Mouse (Mus musculus) intestine, embryonic 16.5 days (tissue): ENCODE results near the gene Mast3. TPM values are rescaled to one million over a fixed set of nuclear protein-coding genes. Genes with fewer than 3 reads are reported as not detected.
A peak's percentile ranks its signal among the peaks of the same experiment; 100 is the strongest.

ENCODE experiments used
- ATAC-seq: fragments of 200-750 bp; cut with Nextera tagmentation; 2 replicates; pipeline ENCODE4 v1.8.0; 2017; ENCODE audit warnings: moderate TSS enrichment, moderate library complexity
- H3K27ac ChIP-seq: fragments of 300-500 bp; sonication (generic); 2 replicates; pipeline ENCODE4 v1.5.1; 2014; ENCODE audit warnings: mild to moderate bottlenecking, low read length
- H3K27me3 ChIP-seq: fragments of 300-500 bp; sonication (generic); replicated peaks from 2 replicates; pipeline ENCODE4 v1.6.1; 2014; ENCODE audit warnings: low read length, control low read depth, mixed read lengths; ENCODE audit not compliant: control insufficient read depth, insufficient read depth
- H3K36me3 ChIP-seq: fragments of 300-500 bp; sonication (generic); 2 replicates; pipeline ENCODE4 v1.6.1; 2014; ENCODE audit warnings: low read length, control low read depth; ENCODE audit not compliant: control insufficient read depth, insufficient read depth
- H3K4me1 ChIP-seq: fragments of 300-500 bp; sonication (generic); 2 replicates; pipeline ENCODE4 v1.6.1; 2014; ENCODE audit warnings: low read length, control low read depth, mixed read lengths; ENCODE audit not compliant: control insufficient read depth, insufficient read depth
- H3K4me2 ChIP-seq: fragments of 300-500 bp; sonication (generic); 2 replicates; pipeline ENCODE4 v1.6.1; 2014; ENCODE audit warnings: low read depth, low read length, control low read depth
- H3K4me3 ChIP-seq: fragments of 300-500 bp; sonication (generic); 2 replicates; pipeline ENCODE4 v1.5.1; 2014; ENCODE audit warnings: mild to moderate bottlenecking, low read length
- H3K9ac ChIP-seq: fragments of 300-500 bp; sonication (generic); 2 replicates; pipeline ENCODE4 v1.6.1; 2014; ENCODE audit warnings: low read depth, low read length
- H3K9me3 ChIP-seq: fragments of 300-500 bp; sonication (generic); 2 replicates; pipeline ENCODE4 v1.6.1; 2016; ENCODE audit warnings: low read length, control low read depth; ENCODE audit not compliant: control insufficient read depth
- WGBS: fragments of 180-500 bp; shearing (Covaris S2); extraction: QIAGEN DNeasy Blood & Tissue Kit; methylation state at CpG from one replicate; pipeline ENCODE4 v1.1.7; 2014; 5-methylcytosine and 5-hydroxymethylcytosine counted together
- microRNA-seq: library from miRNA; unstranded; fragments of <30 nt; microRNA quantifications from one replicate; pipeline ENCODE4, GENCODE M21; 2016
- polyA plus RNA-seq: library from polyadenylated mRNA; unstranded; fragments of >200 nt; fragmentation: Nextera tagmentation; extraction: Ambion mirVana; gene quantifications from 2 replicates; pipeline ENCODE4 v1.2.1, GENCODE M21; 2015

The Mast3 gene
- polyA plus RNA-seq, 1 experiment from 2014 or later: 12.9 TPM

DNA sequence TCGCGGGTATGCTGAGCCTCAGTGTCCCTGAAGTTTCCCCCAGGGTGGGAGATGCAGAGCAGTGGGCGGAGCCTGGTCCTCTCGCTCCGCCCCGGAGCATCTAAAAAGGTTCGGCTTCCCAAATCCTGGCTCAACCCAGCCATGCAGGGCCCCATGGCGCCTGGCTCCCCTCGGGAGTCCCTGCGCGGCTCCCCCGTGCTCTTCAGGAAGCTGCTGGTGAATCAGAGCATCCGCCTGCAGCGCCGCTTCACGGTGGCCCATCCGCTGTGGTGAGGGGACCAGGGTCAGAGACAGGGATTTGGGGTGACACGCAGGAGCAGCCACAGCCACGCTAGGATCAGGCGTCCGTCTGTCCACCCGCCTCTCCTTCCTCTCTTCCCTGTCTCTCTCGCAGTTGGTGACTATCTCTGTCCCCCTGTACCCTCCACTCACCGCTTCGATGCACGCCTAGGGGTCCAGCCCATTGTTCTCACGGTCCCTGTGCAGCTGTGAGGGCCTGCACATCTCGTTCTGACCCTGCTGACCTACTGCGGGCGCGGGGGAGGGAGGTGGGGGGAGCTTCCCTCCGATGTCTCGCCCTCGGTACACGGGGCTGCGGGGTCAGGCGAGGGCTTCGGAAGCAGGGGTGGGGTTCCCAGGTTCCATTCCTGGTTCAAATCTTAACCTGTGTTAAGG, 61.7 kb downstream of the Mast3 start:
- H3K27ac ChIP-seq: no peak overlapping the region
- 6% methylated on average over 38 of the region's 38 CpGs for WGBS
- H3K4me3 ChIP-seq: peak overlapping the region; percentile 37; the same call in 1 of the 2 replicates
- no peaks in the 10 kb centered on the region for H3K9me3 ChIP-seq
- peak overlapping the region; percentile 15; the same call in 1 of the 2 replicates for H3K4me2 ChIP-seq
- peak; percentile 17; the same call in 1 of the 2 replicates for ATAC-seq
- H3K4me1 ChIP-seq: peaks cover 13% of the 10 kb centered on the region
- peaks cover 52% of the 10 kb centered on the region for H3K27me3 ChIP-seq
- H3K36me3 ChIP-seq: no peaks in the 10 kb centered on the region
- H3K9ac ChIP-seq: peak overlapping the region; percentile 44; the same call in 1 of the 2 replicates

DNA sequence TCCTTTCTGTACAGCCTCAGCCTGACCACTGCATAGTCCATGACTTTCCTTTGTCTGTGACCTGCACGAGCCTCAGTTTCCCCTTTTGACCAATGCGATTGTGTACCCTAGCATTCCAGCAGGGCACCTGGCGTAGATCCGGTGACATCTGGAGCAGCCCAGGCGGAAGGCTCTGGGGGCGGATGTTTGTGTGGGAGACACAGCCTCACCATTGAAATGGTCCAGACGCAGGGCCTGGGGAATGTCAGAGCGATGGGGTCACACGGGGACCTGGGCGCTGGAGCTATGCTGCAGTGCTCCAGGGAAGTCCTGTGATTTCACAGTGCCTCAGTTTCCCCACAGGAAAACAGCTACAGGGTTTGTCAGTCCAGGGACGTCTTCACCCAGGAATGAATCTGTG, 62.7 kb downstream of the Mast3 start:
- Histone ChIP-seq H3K27me3 (peaks cover 51% of the 10 kb centered on the region), H3K9ac (no peak overlapping the region), H3K27ac (no peak overlapping the region), H3K4me2 (no peak overlapping the region), H3K4me3 (no peak overlapping the region), H3K4me1 (peaks cover 13% of the 10 kb centered on the region), H3K36me3 (no peaks in the 10 kb centered on the region), H3K9me3 (no peaks in the 10 kb centered on the region)
- WGBS: 45% methylated on average over 11 of the region's 11 CpGs
- ATAC-seq: no peak

DNA sequence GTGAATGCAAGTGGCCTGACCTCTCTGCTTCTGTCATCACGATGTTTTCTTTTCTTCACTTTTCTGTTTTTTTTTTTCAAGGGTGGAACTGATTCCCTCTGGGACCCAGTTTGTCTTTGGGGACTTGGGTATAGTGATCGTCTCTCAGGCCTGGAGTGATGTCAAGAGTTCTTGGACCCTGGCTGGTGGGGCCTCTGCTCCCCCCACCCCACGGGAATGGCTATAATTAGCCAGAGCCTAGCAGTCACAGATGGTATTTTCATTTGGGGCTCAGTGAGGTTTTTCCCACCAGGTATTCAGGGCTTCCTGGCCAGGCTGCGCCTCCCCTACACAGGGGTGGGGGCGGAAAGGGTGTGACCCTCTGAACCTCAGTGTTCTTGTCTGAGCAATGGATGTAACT, 63.2 kb downstream of the Mast3 start:
- H3K27me3 ChIP-seq: peaks cover 46% of the 10 kb centered on the region
- H3K9me3 ChIP-seq: no peaks in the 10 kb centered on the region
- peaks cover 13% of the 10 kb centered on the region for H3K4me1 ChIP-seq
- H3K4me2 ChIP-seq: no peak overlapping the region
- no peaks in the 10 kb centered on the region for H3K36me3 ChIP-seq
- no peak overlapping the region for H3K9ac ChIP-seq
- 63% methylated on average over 5 of the region's 5 CpGs for WGBS
- H3K27ac ChIP-seq: no peak overlapping the region
- no peak overlapping the region for H3K4me3 ChIP-seq
- no peak for ATAC-seq

DNA sequence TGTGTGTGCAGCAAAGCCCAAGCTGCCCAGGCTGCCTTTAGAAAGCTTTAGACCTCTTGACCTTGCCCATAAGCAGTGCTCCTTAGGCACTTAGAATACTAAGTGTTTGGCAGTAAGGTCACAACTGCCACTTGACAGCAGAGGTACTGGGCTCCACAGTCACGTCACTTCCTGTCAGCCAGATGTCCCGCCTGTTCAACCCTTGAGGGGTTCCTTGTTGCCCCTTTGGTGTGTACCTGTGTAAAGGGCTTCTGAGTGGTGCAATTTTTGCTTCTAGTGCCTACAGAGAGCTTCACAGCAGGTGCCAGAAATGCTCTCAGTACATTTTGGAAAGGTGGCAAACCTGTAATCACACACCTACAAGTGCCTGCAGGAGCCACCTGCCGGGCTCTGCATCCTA, 66.6 kb downstream of the Mast3 start:
- Histone ChIP-seq H3K9me3 (no peaks in the 10 kb centered on the region), H3K27me3 (peaks cover 14% of the 10 kb centered on the region), H3K27ac (no peak overlapping the region), H3K36me3 (no peaks in the 10 kb centered on the region), H3K4me1 (peaks cover under 1% of the 10 kb centered on the region; the same call in 1 of the 2 replicates), H3K4me2 (no peak overlapping the region), H3K4me3 (no peak overlapping the region), H3K9ac (no peak overlapping the region)
- no peak for ATAC-seq
- WGBS: 71% methylated on average over 3 of the region's 3 CpGs

DNA sequence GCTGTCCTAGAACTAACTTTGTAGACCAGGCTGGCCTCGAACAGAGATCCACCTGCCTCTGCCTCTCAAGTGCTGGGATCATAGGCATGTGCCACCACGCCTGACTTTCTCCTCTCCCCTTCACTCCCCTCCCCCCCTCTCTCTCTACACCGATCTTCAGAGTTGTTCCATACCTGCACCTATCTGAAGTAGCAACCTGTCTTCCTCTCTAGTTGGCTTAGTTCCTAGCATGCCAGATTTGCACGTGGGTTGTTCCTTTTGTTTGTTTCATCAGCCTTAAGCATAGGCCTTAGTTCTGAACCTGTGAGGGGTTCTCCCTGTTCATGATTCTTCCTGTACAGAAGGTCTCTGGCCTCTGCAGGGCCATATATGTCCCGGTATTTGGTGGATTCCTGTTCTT, 67.1 kb downstream of the Mast3 start:
- Histone ChIP-seq H3K27me3 (peaks cover 9% of the 10 kb centered on the region), H3K9me3 (no peaks in the 10 kb centered on the region), H3K4me2 (no peak overlapping the region), H3K36me3 (no peaks in the 10 kb centered on the region), H3K9ac (no peak overlapping the region), H3K27ac (no peak overlapping the region), H3K4me3 (no peak overlapping the region), H3K4me1 (no peaks in the 10 kb centered on the region)
- no peak for ATAC-seq
- 72% methylated on average over 5 of the region's 5 CpGs for WGBS

DNA sequence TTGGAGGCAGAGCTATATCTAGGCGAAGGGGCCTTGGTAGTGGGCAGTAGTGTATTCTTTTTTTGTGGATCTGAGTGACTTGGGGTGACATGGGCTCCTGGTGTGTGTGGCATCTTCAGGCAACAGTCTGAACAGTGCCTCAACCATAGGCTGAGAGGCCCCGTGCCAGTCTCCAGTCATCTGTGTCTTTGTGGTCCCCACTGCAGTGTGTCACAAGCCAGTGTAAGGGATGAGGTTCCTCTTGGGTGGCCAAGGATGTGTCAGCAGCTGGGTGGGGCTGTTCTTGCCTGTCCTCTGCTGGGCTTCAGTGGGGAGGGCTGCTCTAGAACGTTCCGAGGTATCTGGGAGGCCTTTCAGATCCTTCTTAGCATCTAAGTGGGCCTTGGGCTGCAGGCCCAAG, 73.9 kb downstream of the Mast3 start:
- Histone ChIP-seq H3K27me3 (peaks cover 11% of the 10 kb centered on the region; the same call in 1 of the 2 replicates), H3K9ac (no peak overlapping the region), H3K9me3 (no peaks in the 10 kb centered on the region), H3K27ac (no peak overlapping the region), H3K36me3 (no peaks in the 10 kb centered on the region), H3K4me3 (no peak overlapping the region), H3K4me1 (0 out of 2 replicates have a peak, but pooled peaks cover 6% of the 10 kb centered on the region), H3K4me2 (no peak overlapping the region)
- no peak for ATAC-seq
- 86% methylated on average over 4 of the region's 4 CpGs for WGBS

DNA sequence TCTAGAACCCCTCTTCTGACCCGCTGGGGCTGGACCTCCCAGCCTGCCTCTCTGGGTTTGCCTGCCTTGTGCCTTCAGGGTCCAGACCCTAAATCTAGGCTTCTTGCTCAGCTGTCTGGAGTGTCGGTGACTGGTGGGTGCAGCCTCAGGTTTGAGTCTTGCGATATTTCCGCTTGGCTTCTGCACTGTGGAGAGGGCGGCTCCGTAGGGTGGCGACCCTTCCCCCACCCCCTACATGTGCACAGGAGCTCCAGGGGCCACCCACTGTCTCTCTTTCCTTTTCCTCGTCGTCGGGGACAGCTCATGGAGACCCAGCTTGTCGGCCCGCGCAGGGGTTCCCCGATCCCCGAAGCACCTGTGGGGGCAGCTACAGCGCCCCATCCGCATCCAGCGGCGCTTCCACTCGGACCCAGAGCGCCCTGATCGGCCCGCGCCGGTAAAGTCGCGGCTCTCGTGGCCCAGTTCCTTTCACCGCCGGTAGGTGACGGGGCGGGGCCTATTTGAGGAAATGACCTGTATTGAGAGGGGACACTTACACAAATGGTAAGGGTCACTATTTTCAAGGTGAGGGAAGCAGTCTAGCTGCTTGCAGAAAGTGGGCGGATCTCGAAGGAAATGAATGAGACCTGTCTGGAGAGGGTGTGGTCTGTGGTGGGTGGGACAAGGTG, 74.9 kb downstream of the Mast3 start:
- Histone ChIP-seq H3K27ac (no peak overlapping the region), H3K27me3 (peaks cover 11% of the 10 kb centered on the region; the same call in 1 of the 2 replicates), H3K4me1 (0 out of 2 replicates have a peak, but pooled peaks cover 6% of the 10 kb centered on the region), H3K9me3 (no peaks in the 10 kb centered on the region), H3K4me2 (peak overlapping the region; percentile 67), H3K4me3 (peak overlapping the region; percentile 46), H3K9ac (peak overlapping the region; percentile 59), H3K36me3 (no peaks in the 10 kb centered on the region)
- WGBS: 5% methylated on average over 34 of the region's 34 CpGs
- peak; percentile 56 for ATAC-seq

Small RNA genes lying within 50 kb of the gene (microRNA-seq; reads per million reads assigned to microRNA genes)
- 0.68 reads per million for gene Mir7240

Other genes starting within 250 kb of the Mast3 start
- gene Isyna1, start 210.7 kb downstream of the Mast3 start, polyA plus RNA-seq: 105 and 121 TPM in 2 replicates
- gene Ssbp4, start 196.2 kb downstream of the Mast3 start, polyA plus RNA-seq: 63.2 and 73.9 TPM in 2 replicates
- gene Lrrc25, start 188.9 kb downstream of the Mast3 start, polyA plus RNA-seq: 2.9 and 3.0 TPM in 2 replicates
- 3.6 and 3.7 TPM in 2 replicates for gene Gdf15, start 172.6 kb downstream of the Mast3 start, polyA plus RNA-seq
- 88.3 and 101 TPM in 2 replicates for gene Pgpep1, start 144.7 kb downstream of the Mast3 start, polyA plus RNA-seq
- 228 and 246 TPM in 2 replicates for gene Lsm4, start 131.8 kb downstream of the Mast3 start, polyA plus RNA-seq
- 37.3 and 52.2 TPM in 2 replicates for gene Jund, start 106.1 kb downstream of the Mast3 start, polyA plus RNA-seq
- not detected in 2 replicates for gene Iqcn, start 101.6 kb downstream of the Mast3 start, polyA plus RNA-seq
- 3.3 and 4.1 TPM in 2 replicates for gene Gm3336, start 86.5 kb downstream of the Mast3 start, polyA plus RNA-seq
- 0.28 and 0.64 TPM in 2 replicates for gene Pde4c, start 81.3 kb downstream of the Mast3 start, polyA plus RNA-seq
- gene Rab3a, start 50.4 kb downstream of the Mast3 start, polyA plus RNA-seq: 24.9 and 25.6 TPM in 2 replicates
- gene Mpv17l2, start 44.1 kb downstream of the Mast3 start, polyA plus RNA-seq: 78.6 and 79.8 TPM in 2 replicates
- 63.7 and 65.3 TPM in 2 replicates for gene Pik3r2, start 28.3 kb downstream of the Mast3 start, polyA plus RNA-seq
- gene Il12rb1, start 3.4 kb upstream of the Mast3 start, polyA plus RNA-seq: 0.27 and 0.34 TPM in 2 replicates
- 8.3 and 9.0 TPM in 2 replicates for gene Arrdc2, start 34.7 kb upstream of the Mast3 start, polyA plus RNA-seq
- gene Kcnn1, start 58.2 kb upstream of the Mast3 start, polyA plus RNA-seq: 1.0 and 1.2 TPM in 2 replicates
- 79.3 and 90.1 TPM in 2 replicates for gene Ccdc124, start 68.9 kb upstream of the Mast3 start, polyA plus RNA-seq
- gene Slc5a5, start 87.7 kb upstream of the Mast3 start, polyA plus RNA-seq: 0.31 and 0.32 TPM in 2 replicates
- 4,291 and 4,407 TPM in 2 replicates for gene Rpl18a, start 92.4 kb upstream of the Mast3 start, polyA plus RNA-seq
- 32.6 and 34.3 TPM in 2 replicates for gene Map1s, start 100.9 kb upstream of the Mast3 start, polyA plus RNA-seq